Mouse (Mus musculus) heart, postnatal 0 days (tissue): ENCODE results near the gene Synpo2l.

Experiments
- CTCF ChIP-seq: IDR thresholded peaks from 2 replicates; pipeline ENCODE4 v1.5.1; 2016; ENCODE audit warnings: antibody characterized with exemption, control low read depth, low read depth
- EP300 ChIP-seq: IDR thresholded peaks from 2 replicates; pipeline ENCODE4 v1.6.1; 2016; ENCODE audit warnings: antibody characterized with exemption, low read depth

GRCm38 (mm10) chr14:20695761-20696520, 27.8 kb upstream of the Synpo2l start:
- TF ChIP-seq CTCF (no peak), EP300 (no peak)
